Mouse (Mus musculus) hindbrain, embryonic 11.5 days (tissue): ENCODE results near the gene 4430402I18Rik. TPM values are rescaled to one million over a fixed set of nuclear protein-coding genes. Genes with fewer than 3 reads are reported as not detected.
A peak's percentile ranks its signal among the peaks of the same experiment; 100 is the strongest.

Experiments
- ATAC-seq: fragments of 200-750 bp; cut with Nextera tagmentation; 2 replicates; pipeline ENCODE4 v1.8.0; 2017; ENCODE audit warnings: mild to moderate bottlenecking, moderate TSS enrichment, moderate library complexity; ENCODE audit not compliant: low FRiP score
- DNase-seq: peaks from one replicate; pipeline ENCODE4 v3.0.0-alpha.2; 2015; ENCODE audit warnings: low spot score
- H3K27ac ChIP-seq: fragments of 300-500 bp; sonication (generic); 2 replicates; pipeline ENCODE4 v1.5.1; 2014; ENCODE audit warnings: mild to moderate bottlenecking, low read depth, low read length
- H3K27me3 ChIP-seq: fragments of 300-500 bp; sonication (generic); 2 replicates; pipeline ENCODE4 v1.6.1; 2014; ENCODE audit warnings: mild to moderate bottlenecking, low read length, moderate library complexity, mixed read lengths; ENCODE audit not compliant: control insufficient read depth, insufficient read depth
- H3K36me3 ChIP-seq: fragments of 300-500 bp; sonication (generic); 2 replicates; pipeline ENCODE4 v1.6.1; 2014; ENCODE audit warnings: mild to moderate bottlenecking, low read length, moderate library complexity, mixed read lengths; ENCODE audit not compliant: control insufficient read depth, insufficient read depth
- H3K4me1 ChIP-seq: fragments of 300-500 bp; sonication (generic); replicated peaks from 2 replicates; pipeline ENCODE4 v1.6.1; 2014; ENCODE audit warnings: low read length, mixed read lengths; ENCODE audit not compliant: control insufficient read depth, insufficient read depth
- H3K4me2 ChIP-seq: fragments of 300-500 bp; sonication (generic); replicated peaks from 2 replicates; pipeline ENCODE4 v1.6.1; 2014; ENCODE audit warnings: mild to moderate bottlenecking, low read depth, low read length
- H3K4me3 ChIP-seq: fragments of 300-500 bp; sonication (generic); 2 replicates; pipeline ENCODE4 v1.5.1; 2014; ENCODE audit warnings: low read depth, low read length
- H3K9ac ChIP-seq: fragments of 300-500 bp; sonication (generic); 2 replicates; pipeline ENCODE4 v1.6.1; 2014; ENCODE audit warnings: low read depth, low read length
- H3K9me3 ChIP-seq: fragments of 300-500 bp; sonication (generic); 2 replicates; pipeline ENCODE4 v1.6.1; 2016; ENCODE audit warnings: low read length; ENCODE audit not compliant: control insufficient read depth
- WGBS: fragments of 180-500 bp; shearing (Covaris S2); extraction: QIAGEN DNeasy Blood & Tissue Kit; methylation state at CpG from one replicate; pipeline ENCODE4 v1.1.7; 2014; 5-methylcytosine and 5-hydroxymethylcytosine counted together
- polyA plus RNA-seq: library from polyadenylated mRNA; unstranded; fragments of >200 nt; fragmentation: Nextera tagmentation; extraction: Ambion mirVana; gene quantifications from 2 replicates; pipeline ENCODE4 v1.2.1, GENCODE M21; 2014

The 4430402I18Rik gene
- polyA plus RNA-seq, 1 experiment from 2014 or later: 0.32 TPM

GRCm38 (mm10) chr19:28982617-28983016, 15.0 kb upstream of the 4430402I18Rik start:
- Histone ChIP-seq H3K9ac (no peak overlapping the region), H3K9me3 (no peaks in the 10 kb centered on the region), H3K27ac (no peak overlapping the region), H3K36me3 (no peaks in the 10 kb centered on the region), H3K4me1 (no peaks in the 10 kb centered on the region), H3K27me3 (no peaks in the 10 kb centered on the region), H3K4me3 (no peak overlapping the region), H3K4me2 (no peak overlapping the region)
- ATAC-seq (no peak), DNase-seq (no peak)
- WGBS: 82% methylated on average over 7 of the region's 7 CpGs

- no peaks in the 10 kb centered on the region for H3K27me3 ChIP-seq
- H3K4me3 ChIP-seq: peak overlapping the region; percentile 28
- peak overlapping the region; percentile 57 for H3K4me2 ChIP-seq
- no peak overlapping the region for H3K27ac ChIP-seq
- DNase-seq (peak; percentile 83), ATAC-seq (peak; percentile 74)
- no peaks in the 10 kb centered on the region for H3K4me1 ChIP-seq
- WGBS: 21% methylated on average over 35 of the region's 35 CpGs
- H3K36me3 ChIP-seq: no peaks in the 10 kb centered on the region
- H3K9ac ChIP-seq: peak overlapping the region; percentile 31; the same call in 1 of the 2 replicates
- H3K9me3 ChIP-seq: no peaks in the 10 kb centered on the region
Measured at GRCm38 (mm10) chr19:28974862-28975611, 7.4 kb upstream of the 4430402I18Rik start.

DNA sequence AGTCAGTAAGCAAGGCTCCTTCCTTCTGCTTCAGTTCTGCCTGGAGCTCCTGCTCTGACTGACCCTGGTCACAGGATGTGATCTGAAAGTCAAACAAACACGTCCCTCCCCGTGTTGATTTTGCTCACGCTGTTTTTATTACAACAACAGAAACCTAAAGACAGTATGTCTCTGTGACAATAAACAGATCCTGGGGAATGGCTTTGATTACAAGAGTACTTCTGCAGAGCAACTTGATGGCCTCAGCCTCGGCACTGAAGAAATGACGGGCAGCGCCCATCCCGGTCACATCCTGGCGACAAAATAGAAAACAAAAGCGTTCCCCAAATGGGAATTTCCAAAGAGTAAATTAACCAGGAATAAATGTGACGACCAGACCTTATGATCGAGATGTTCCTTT, 2.7 kb upstream of the 4430402I18Rik start:
- Histone ChIP-seq H3K27ac (no peak overlapping the region), H3K9me3 (no peaks in the 10 kb centered on the region), H3K4me3 (no peak overlapping the region), H3K36me3 (no peaks in the 10 kb centered on the region), H3K9ac (no peak overlapping the region), H3K4me2 (no peak overlapping the region), H3K27me3 (no peaks in the 10 kb centered on the region), H3K4me1 (no peaks in the 10 kb centered on the region)
- ATAC-seq (no peak), DNase-seq (no peak)
- 76% methylated on average over 11 of the region's 11 CpGs for WGBS

GRCm38 (mm10) chr19:28969231-28969630, 1.6 kb upstream of the 4430402I18Rik start:
- Histone ChIP-seq H3K27me3 (no peaks in the 10 kb centered on the region), H3K4me2 (no peak overlapping the region), H3K27ac (no peak overlapping the region), H3K4me3 (no peak overlapping the region), H3K9me3 (no peaks in the 10 kb centered on the region), H3K4me1 (peaks cover 2% of the 10 kb centered on the region; the same call in 1 of the 2 replicates), H3K9ac (no peak overlapping the region), H3K36me3 (no peaks in the 10 kb centered on the region)
- WGBS: 85% methylated on average over 5 of the region's 5 CpGs
- no peak for DNase-seq
- no peak for ATAC-seq

DNA sequence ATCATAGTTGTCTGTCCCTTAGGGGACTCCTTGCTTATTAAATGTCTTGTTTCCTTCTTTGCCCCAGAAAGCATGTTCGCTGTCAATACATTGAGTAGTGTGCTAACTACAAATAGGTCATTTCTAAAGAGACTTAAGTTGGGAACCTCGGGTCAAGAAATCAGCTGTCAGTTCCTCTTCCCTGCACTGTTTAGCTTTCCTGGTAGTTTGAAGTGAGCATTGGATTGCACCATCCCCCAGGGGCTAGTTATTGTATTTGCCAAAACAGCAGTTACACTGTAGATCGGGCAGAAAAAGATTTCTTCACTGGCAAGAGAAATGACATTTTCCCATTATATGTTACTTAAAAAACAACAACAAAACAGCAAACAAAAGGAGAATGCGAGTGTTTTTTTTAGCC, 578 bp upstream of the 4430402I18Rik start:
- H3K36me3 ChIP-seq: no peaks in the 10 kb centered on the region
- no peak for ATAC-seq
- no peaks in the 10 kb centered on the region for H3K27me3 ChIP-seq
- no peak overlapping the region for H3K4me2 ChIP-seq
- DNase-seq: no peak
- H3K27ac ChIP-seq: no peak overlapping the region
- no peak overlapping the region for H3K9ac ChIP-seq
- H3K4me1 ChIP-seq: peaks cover 2% of the 10 kb centered on the region; the same call in 1 of the 2 replicates
- H3K4me3 ChIP-seq: no peak overlapping the region
- no peaks in the 10 kb centered on the region for H3K9me3 ChIP-seq
- WGBS: 70% methylated on average over 4 of the region's 4 CpGs

GRCm38 (mm10) chr19:28964552-28964903, 3.1 kb downstream of the 4430402I18Rik start:
- Histone ChIP-seq H3K27ac (no peak overlapping the region), H3K9ac (peak overlapping the region; percentile 88), H3K9me3 (no peaks in the 10 kb centered on the region), H3K4me1 (peaks cover 2% of the 10 kb centered on the region; the same call in 1 of the 2 replicates), H3K4me2 (peak overlapping the region; percentile 83), H3K4me3 (peak overlapping the region; percentile 77), H3K27me3 (0 out of 2 replicates have a peak, but pooled peaks cover 2% of the 10 kb centered on the region), H3K36me3 (no peaks in the 10 kb centered on the region)
- ATAC-seq (peak; percentile 28; the same call in 1 of the 2 replicates), DNase-seq (no peak)
- 5% methylated on average over 16 of the region's 16 CpGs for WGBS

DNA sequence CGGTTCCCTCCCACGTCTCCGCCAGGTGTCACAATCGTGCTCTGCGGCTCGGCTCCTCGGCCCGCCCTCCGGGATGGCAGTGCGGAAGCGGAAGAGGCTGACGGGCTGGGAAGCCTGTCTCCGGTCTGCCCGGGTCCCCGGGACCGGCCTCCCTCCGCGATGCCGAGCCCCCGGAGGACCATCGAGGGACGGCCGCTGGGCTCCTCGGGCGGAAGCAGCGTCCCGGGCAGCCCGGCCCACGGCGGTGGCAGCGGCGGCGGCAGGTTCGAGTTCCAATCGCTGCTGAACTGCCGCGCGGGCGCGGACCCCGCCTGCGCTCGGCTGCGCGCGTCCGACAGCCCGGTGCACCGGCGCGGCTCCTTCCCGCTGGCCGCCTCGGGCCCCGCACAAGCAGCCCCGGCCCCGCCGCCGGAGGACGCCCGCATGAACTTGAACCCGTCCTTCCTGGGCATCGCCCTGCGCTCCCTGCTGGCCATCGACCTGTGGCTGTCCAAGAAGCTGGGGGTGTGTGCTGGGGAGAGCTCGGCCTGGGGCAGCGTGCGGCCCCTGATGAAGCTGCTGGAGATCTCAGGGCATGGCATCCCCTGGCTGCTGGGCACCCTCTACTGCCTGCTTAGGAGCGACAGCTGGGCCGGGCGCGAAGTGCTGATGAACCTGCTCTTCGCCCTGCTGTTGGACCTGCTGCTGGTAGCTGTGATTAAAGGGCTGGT, 3.6 kb downstream of the 4430402I18Rik start, which contains the start of gene Plpp6:
Gene Plpp6 (plus strand): TSS at position 112 of the 710 bp plus-strand sequence.
- H3K4me3 ChIP-seq: peak within 1 kb of the TSS; percentile 77

DNA sequence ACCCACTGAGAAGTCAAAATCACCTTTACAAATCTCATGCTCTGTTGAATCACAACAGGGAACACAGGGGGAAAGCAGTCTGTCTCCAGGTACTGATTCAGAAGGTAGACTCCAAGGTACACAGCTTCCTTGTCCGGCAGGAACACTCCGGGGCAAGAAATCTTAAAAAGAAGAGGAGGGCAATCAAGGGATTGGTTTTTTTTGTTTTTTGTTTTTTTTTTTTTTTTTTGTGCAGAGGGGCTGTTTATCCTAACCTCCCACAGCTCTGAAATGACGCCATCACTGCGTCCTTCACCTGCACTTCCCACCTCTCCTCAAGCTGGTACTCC, 4.1 kb downstream of the 4430402I18Rik start:
- peak overlapping the region; percentile 83 for H3K4me2 ChIP-seq
- 2% methylated on average over 4 of the region's 4 CpGs for WGBS
- no peaks in the 10 kb centered on the region for H3K9me3 ChIP-seq
- no peak for ATAC-seq
- peak overlapping the region; percentile 88; the same call in 1 of the 2 replicates for H3K9ac ChIP-seq
- peak overlapping the region; percentile 77 for H3K4me3 ChIP-seq
- no peaks in the 10 kb centered on the region for H3K36me3 ChIP-seq
- no peak for DNase-seq
- H3K27me3 ChIP-seq: 0 out of 2 replicates have a peak, but pooled peaks cover 2% of the 10 kb centered on the region
- H3K4me1 ChIP-seq: peaks cover 2% of the 10 kb centered on the region; the same call in 1 of the 2 replicates
- H3K27ac ChIP-seq: no peak overlapping the region

More for the DNA sequence above, 3.6 kb downstream of the 4430402I18Rik start, which contains the start of gene Plpp6:
- Histone ChIP-seq H3K27ac (0 out of 2 replicates have a peak within 1 kb of the TSS, but pooled peaks have one; percentile 39), H3K9ac (peak within 1 kb of the TSS; percentile 88), H3K4me1 (peaks cover 2% of the 10 kb centered on the region; the same call in 1 of the 2 replicates), H3K4me2 (peak within 1 kb of the TSS; percentile 83), H3K9me3 (no peaks in the 10 kb centered on the region), H3K27me3 (0 out of 2 replicates have a peak, but pooled peaks cover 2% of the 10 kb centered on the region), H3K36me3 (no peaks in the 10 kb centered on the region)
- 0% methylated on average over 65 of the region's 73 CpGs for WGBS
- DNase-seq (peak; percentile 76), ATAC-seq (peak; percentile 82)
